Mouse (Mus musculus) MEL (cell line): Measurements from ENCODE around the gene Asb12. TPM values are rescaled to one million over a fixed set of nuclear protein-coding genes. Genes with fewer than 3 reads are reported as not detected.

ENCODE experiments used
- DNase-seq: peaks from one replicate; pipeline ENCODE4 v3.0.0; 2011; ENCODE audit warnings: low read depth, low spot score
- H3K27ac ChIP-seq: 2 replicates; pipeline ENCODE4 v1.5.1; 2012; ENCODE audit warnings: low read depth, mild to moderate bottlenecking, control low read depth, low read length, moderate library complexity; ENCODE audit not compliant: control insufficient read depth
- H3K27me3 ChIP-seq, 2 experiments: fragments of 150-350 bp in 1 of 2; sonication (generic) in 1 of 2; 2 replicates each; pipeline ENCODE4 v1.6.1; 2012; ENCODE audit warnings: low read length in 2 of 2, mild to moderate bottlenecking in 2 of 2, improper control_type of control experiment in 1 of 2, moderate library complexity in 1 of 2; ENCODE audit not compliant: insufficient read depth in 2 of 2, control insufficient read depth in 1 of 2
- H3K36me3 ChIP-seq, 2 experiments: 2 replicates each; pipeline ENCODE4 v1.6.1; 2012 to 2014; ENCODE audit warnings: low read length in 2 of 2, improper control_type of control experiment in 1 of 2, inconsistent platforms in 1 of 2, mild to moderate bottlenecking in 1 of 2; ENCODE audit not compliant: insufficient read depth in 2 of 2, control insufficient read depth in 1 of 2
- H3K4me1 ChIP-seq, 2 experiments: fragments of 150-350 bp in 1 of 2; sonication (generic) in 1 of 2; 2 replicates each; pipeline ENCODE4 v1.6.1; 2012; ENCODE audit warnings: low read length in 2 of 2, improper control_type of control experiment in 1 of 2, mild to moderate bottlenecking in 1 of 2; ENCODE audit not compliant: insufficient read depth in 2 of 2, control insufficient read depth in 1 of 2
- H3K4me3 ChIP-seq, 2 experiments: fragments of 150-350 bp in 1 of 2; sonication (generic) in 1 of 2; 2 replicates each; pipeline ENCODE4 v1.5.1; 2012; ENCODE audit warnings: low read depth in 2 of 2, low read length in 2 of 2, mild to moderate bottlenecking in 2 of 2, moderate library complexity in 2 of 2, control low read depth in 1 of 2, improper control_type of control experiment in 1 of 2; ENCODE audit not compliant: control insufficient read depth in 1 of 2, insufficient read depth in 1 of 2
- H3K79me2 ChIP-seq: 2 replicates; pipeline ENCODE4 v1.6.1; 2012; ENCODE audit warnings: mild to moderate bottlenecking, low read length, moderate library complexity; ENCODE audit not compliant: control insufficient read depth, poor library complexity, insufficient read depth
- H3K9ac ChIP-seq: 2 replicates; pipeline ENCODE4 v1.6.1; 2012; ENCODE audit warnings: low read depth, mild to moderate bottlenecking, control low read depth, low read length, moderate library complexity; ENCODE audit not compliant: control insufficient read depth, poor library complexity, severe bottlenecking
- H3K9me3 ChIP-seq: fragments of 150-350 bp; sonication (generic); replicated peaks from 2 replicates; pipeline ENCODE4 v1.6.1; 2012; ENCODE audit warnings: mild to moderate bottlenecking, low read length, improper control_type of control experiment, moderate library complexity; ENCODE audit not compliant: insufficient read depth
- CHD2 ChIP-seq: IDR thresholded peaks from 2 replicates; pipeline ENCODE4 v1.6.1; 2011; ENCODE audit warnings: low read length, improper control_type of control experiment
- ELF1 ChIP-seq: IDR thresholded peaks from 2 replicates; pipeline ENCODE4 v1.6.1; 2014; ENCODE audit warnings: low read depth, mild to moderate bottlenecking, inconsistent platforms, low read length, improper control_type of control experiment, moderate library complexity
- EP300 ChIP-seq, 2 experiments: IDR thresholded peaks; 2 replicates each; pipeline ENCODE4 v1.6.1; 2011; ENCODE audit warnings: improper control_type of control experiment in 2 of 2, low read length in 2 of 2, low read depth in 1 of 2, mild to moderate bottlenecking in 1 of 2
- HCFC1 ChIP-seq: IDR thresholded peaks from 2 replicates; pipeline ENCODE4 v1.6.1; 2012; ENCODE audit warnings: low read depth, mild to moderate bottlenecking, inconsistent platforms, low read length, improper control_type of control experiment, moderate library complexity
- JUND ChIP-seq: IDR thresholded peaks from 2 replicates; pipeline ENCODE4 v1.6.1; 2011; ENCODE audit warnings: low read depth, mild to moderate bottlenecking, improper control_type of control experiment, low read length
- KAT2A ChIP-seq: conservative IDR thresholded peaks from 2 replicates; pipeline ENCODE4 v1.6.1; 2012; ENCODE audit warnings: low read depth, low read length, improper control_type of control experiment, inconsistent platforms
- MAFK ChIP-seq: IDR thresholded peaks from 2 replicates; pipeline ENCODE4 v1.6.1; 2011; ENCODE audit warnings: low read depth, mild to moderate bottlenecking, low read length, improper control_type of control experiment, borderline replicate concordance
- POLR2AphosphoS2 ChIP-seq: IDR thresholded peaks from 2 replicates; pipeline ENCODE4 v1.6.1; 2011; ENCODE audit warnings: low read length, improper control_type of control experiment
- RCOR1 ChIP-seq: IDR thresholded peaks from 2 replicates; pipeline ENCODE4 v1.6.1; 2012; ENCODE audit warnings: low read depth, mild to moderate bottlenecking, inconsistent platforms, low read length, improper control_type of control experiment
- SMC3 ChIP-seq: IDR thresholded peaks from 2 replicates; pipeline ENCODE4 v1.6.1; 2011; ENCODE audit warnings: low read depth, low read length, improper control_type of control experiment
- TBP ChIP-seq: IDR thresholded peaks from 2 replicates; pipeline ENCODE4 v1.8.0; 2011; ENCODE audit warnings: low read depth, low read length, improper control_type of control experiment
- polyA plus RNA-seq, 2 experiments: library from polyadenylated mRNA; stranded (reverse) in 1 of 2; unstranded in 1 of 2; fragments of >175 nt in 1 of 2; fragments of >200 nt in 1 of 2; gene quantifications; 2 replicates each; pipeline versions ENCODE4 v1.2.1 to v1.2.4; 2012; ENCODE audit warnings: low replicate concordance in 2 of 2, low read depth in 1 of 2; ENCODE audit not compliant: insufficient read length in 2 of 2, insufficient read depth in 1 of 2, missing spikeins in 1 of 2
- total RNA-seq: library from RNA; depleted of rRNA; stranded (reverse); fragments of 300-350 nt; gene quantifications from 2 replicates; pipeline ENCODE4 v1.2.3, GENCODE M21; 2012; rRNA removed

Asb12 gene
- total RNA-seq (not detected in 2 replicates), polyA plus RNA-seq (not detected)

DNA sequence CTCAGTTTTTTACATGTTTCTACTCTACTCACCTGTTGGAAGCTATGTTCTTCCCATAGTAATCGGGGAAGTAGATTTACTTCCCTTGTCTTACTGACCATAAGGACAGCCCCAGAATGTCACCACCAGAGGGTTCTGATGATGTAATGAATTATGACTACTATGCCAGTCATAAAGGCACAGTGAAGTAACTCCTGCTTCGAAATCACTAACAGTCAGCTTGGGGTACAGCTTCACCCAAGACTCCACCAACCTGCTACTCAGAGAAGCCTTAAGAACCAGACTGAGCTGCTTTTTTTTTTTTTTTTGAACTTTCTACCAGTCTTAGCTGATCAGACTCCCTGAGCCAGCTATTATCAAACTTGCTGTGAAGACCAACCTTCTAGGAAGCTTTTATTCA lies at the start of gene Asb12, which contains the start of gene Pfn5:
TSS of gene Asb12 (minus strand) at position 101 of the 400 bp plus-strand sequence.
TSS of gene Pfn5 (plus strand) at position 218 of the 400 bp plus-strand sequence.
- Histone ChIP-seq H3K9ac (no peak within 1 kb of the TSS), H3K4me3 (no peak within 1 kb of the TSS), H3K9me3 (no peaks in the 10 kb centered on the region), H3K79me2 (no peaks in the 10 kb centered on the region), H3K27ac (no peak within 1 kb of the TSS), H3K4me1 (no peaks in the 10 kb centered on the region), H3K36me3 (no peaks in the 10 kb centered on the region), H3K27me3 (no peaks in the 10 kb centered on the region)
- DNase-seq: no peak
- no peak for TF ChIP-seq RCOR1
- no peak for TF ChIP-seq EP300 (IDR thresholded peaks at IDR 0.05; ENCODE audit: low read depth in 1 of 2, low read length in 2 of 2)
- TF ChIP-seq ELF1: no peak

DNA sequence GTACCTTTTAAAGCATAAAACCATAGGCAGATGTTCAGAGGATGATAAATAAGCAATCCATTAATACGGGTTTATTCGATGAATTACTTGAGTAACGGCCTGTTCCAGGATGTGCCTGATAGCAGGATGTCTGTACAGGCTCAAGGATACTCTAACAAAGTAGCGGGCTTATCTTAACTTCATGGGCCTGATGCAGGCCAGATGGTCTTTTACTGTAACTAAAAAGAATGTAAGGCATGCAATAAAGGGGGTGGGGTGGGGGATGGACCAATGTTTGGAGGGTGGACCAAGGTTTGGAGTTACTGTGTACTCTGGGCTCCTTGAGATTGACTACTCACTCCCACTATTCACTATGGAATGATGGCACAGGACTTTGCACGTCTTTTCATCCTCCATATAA lies 42.8 kb upstream of the Asb12 start:
- Histone ChIP-seq H3K27ac (no peak overlapping the region), H3K4me1 (no peaks in the 10 kb centered on the region), H3K9me3 (no peaks in the 10 kb centered on the region), H3K36me3 (no peaks in the 10 kb centered on the region), H3K79me2 (no peaks in the 10 kb centered on the region), H3K4me3 (no peak overlapping the region), H3K27me3 (no peaks in the 10 kb centered on the region), H3K9ac (no peak overlapping the region)
- DNase-seq: no peak
- TF ChIP-seq POLR2AphosphoS2 (no peak), MAFK (no peak), TBP (no peak), CHD2 (no peak), KAT2A (no peak), JUND (no peak), SMC3 (no peak)

DNA sequence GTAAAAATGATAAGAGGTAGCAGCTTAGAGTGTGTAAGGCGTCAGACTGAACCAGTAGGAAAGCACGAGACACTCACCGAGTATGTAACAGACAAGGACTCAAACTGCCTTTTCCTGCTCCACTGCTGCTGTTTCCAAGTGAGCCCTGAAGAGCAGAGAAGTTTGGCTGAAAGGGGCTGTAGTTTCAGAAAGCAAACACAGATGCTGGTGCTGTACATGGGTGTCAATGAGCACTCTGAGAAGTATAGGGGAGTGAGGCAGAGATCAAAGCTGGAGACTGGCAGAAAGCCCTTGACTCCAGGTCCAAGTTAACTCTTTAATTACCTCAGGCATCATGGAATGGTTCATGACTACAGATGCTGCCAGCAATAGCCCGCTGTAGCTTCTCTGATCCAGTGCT lies 3.5 kb downstream of the Asb12 start:
- Histone ChIP-seq H3K27ac (no peak overlapping the region), H3K27me3 (no peaks in the 10 kb centered on the region), H3K36me3 (no peaks in the 10 kb centered on the region), H3K4me3 (no peak overlapping the region), H3K4me1 (no peaks in the 10 kb centered on the region), H3K79me2 (no peaks in the 10 kb centered on the region), H3K9me3 (no peaks in the 10 kb centered on the region), H3K9ac (no peak overlapping the region)
- DNase-seq: no peak
- TF ChIP-seq HCFC1: no peak
- TF ChIP-seq, all 39 proteins: peak for 0
